Mouse (Mus musculus) frontal cortex, postnatal 36 days (tissue): ENCODE results near the gene Uox.

Source experiments
- DNase-seq, 2 experiments: peaks; one replicate each; pipeline ENCODE4 v3.0.0; 2022; ENCODE audit warnings: low spot score in 2 of 2

Uox gene

GRCm38 (mm10) chr3:146583908-146584307 is 13.7 kb downstream of the Uox start:
- peak; percentile 17 to 29 for DNase-seq

GRCm38 (mm10) chr3:146586616-146587015 is 16.4 kb downstream of the Uox start:
- DNase-seq = no peak

GRCm38 (mm10) chr3:146589523-146589922 is 19.3 kb downstream of the Uox start:
- DNase-seq = no peak

- no peak for DNase-seq
Measured at GRCm38 (mm10) chr3:146591159-146591558, 20.9 kb downstream of the Uox start.

GRCm38 (mm10) chr3:146591601-146592000 is 21.4 kb downstream of the Uox start:
- no peak for DNase-seq

GRCm38 (mm10) chr3:146595440-146595839 is 25.2 kb downstream of the Uox start:
- no peak for DNase-seq

- DNase-seq = no peak
Measured at GRCm38 (mm10) chr3:146596387-146596786, 26.2 kb downstream of the Uox start.

- no peak for DNase-seq
Measured at GRCm38 (mm10) chr3:146596864-146597263, 26.6 kb downstream of the Uox start.

- peak in 1 of 2 experiments; percentile 63 for DNase-seq
Measured at GRCm38 (mm10) chr3:146598411-146598810, 28.2 kb downstream of the Uox start.

- no peak for DNase-seq
Measured at GRCm38 (mm10) chr3:146599198-146599900, 29.1 kb downstream of the Uox start.

- DNase-seq = no peak
Measured at GRCm38 (mm10) chr3:146601205-146601604, 31.0 kb downstream of the Uox start.

GRCm38 (mm10) chr3:146602531-146602930 is 32.3 kb downstream of the Uox start:
- no peak for DNase-seq

- no peak for DNase-seq
Measured at GRCm38 (mm10) chr3:146604647-146605046, 34.4 kb downstream of the Uox start.

GRCm38 (mm10) chr3:146607368-146607767 is 37.1 kb downstream of the Uox start:
- DNase-seq = peak; percentile 49 to 77

- DNase-seq = peak in 1 of 2 experiments; percentile 66
Measured at GRCm38 (mm10) chr3:146610322-146610721, 40.1 kb downstream of the Uox start.

- DNase-seq = no peak
Measured at GRCm38 (mm10) chr3:146611261-146611660, 41.0 kb downstream of the Uox start.

GRCm38 (mm10) chr3:146611821-146612220 is 41.6 kb downstream of the Uox start:
- no peak for DNase-seq

- no peak for DNase-seq
Measured at GRCm38 (mm10) chr3:146615496-146615895, 45.3 kb downstream of the Uox start, which contains the start of gene Dnase2b. Gene Dnase2b (minus strand): TSS chr3:146615596.

- DNase-seq = no peak
Measured at GRCm38 (mm10) chr3:146616533-146617283, 46.5 kb downstream of the Uox start.

GRCm38 (mm10) chr3:146617946-146618345 is 47.7 kb downstream of the Uox start:
- DNase-seq = no peak

- DNase-seq = no peak
Measured at GRCm38 (mm10) chr3:146618357-146618756, 48.1 kb downstream of the Uox start.

- DNase-seq = peak in 1 of 2 experiments; percentile 80
Measured at GRCm38 (mm10) chr3:146620101-146620500, 49.9 kb downstream of the Uox start.
